Mouse (Mus musculus): ENCODE results near the gene Fam169a.
"Not testable (repeated sequence)": the region's sequence is repeated elsewhere in the genome, so short reads cannot be mapped to it uniquely, and the experiment has no call there.

Fam169a gene

DNA sequence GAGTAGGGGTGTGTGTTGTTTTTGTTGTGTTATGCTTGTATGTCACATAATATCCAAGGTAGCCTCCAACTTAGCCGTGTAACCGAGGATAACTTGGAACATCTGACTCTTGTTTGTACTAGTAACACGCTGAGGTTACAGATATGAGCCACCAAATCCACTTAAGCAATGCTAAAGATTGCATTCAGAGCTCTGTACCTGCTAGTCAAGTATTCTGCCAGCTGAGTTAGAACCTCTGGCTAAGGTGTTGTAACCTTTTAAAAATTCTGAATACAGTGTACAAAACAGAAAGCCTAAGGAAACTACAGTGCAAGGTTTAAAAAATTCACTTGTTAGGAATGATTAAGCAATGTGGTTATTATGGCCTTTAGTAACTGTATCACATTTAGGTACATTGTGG, 13.5 kb downstream of the Fam169a start:
- DNase-seq, result no peak

GRCm38 (mm10) chr13:97082432-97082831, 15.3 kb downstream of the Fam169a start:
- no peak for DNase-seq

DNA sequence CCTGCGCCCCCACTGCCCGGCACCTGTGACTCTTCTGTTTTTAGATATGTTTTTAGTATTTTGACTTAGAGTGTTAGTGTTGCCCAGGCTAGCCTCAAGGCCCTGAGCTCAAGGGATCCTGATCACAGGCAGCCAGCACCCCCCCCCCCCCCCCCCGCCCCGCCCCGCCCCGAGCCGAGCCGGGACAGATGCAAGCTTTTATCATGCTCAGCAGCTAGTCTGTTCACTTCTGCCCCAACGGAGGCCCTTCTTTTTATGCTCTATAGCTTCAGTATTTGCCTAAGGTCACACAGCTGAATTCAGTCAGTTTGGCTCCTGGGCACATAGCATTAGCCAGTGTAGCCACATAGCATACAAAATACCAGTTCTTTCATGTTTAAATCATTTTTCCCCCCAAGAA, 19.2 kb downstream of the Fam169a start:
- no peak for DNase-seq

DNA sequence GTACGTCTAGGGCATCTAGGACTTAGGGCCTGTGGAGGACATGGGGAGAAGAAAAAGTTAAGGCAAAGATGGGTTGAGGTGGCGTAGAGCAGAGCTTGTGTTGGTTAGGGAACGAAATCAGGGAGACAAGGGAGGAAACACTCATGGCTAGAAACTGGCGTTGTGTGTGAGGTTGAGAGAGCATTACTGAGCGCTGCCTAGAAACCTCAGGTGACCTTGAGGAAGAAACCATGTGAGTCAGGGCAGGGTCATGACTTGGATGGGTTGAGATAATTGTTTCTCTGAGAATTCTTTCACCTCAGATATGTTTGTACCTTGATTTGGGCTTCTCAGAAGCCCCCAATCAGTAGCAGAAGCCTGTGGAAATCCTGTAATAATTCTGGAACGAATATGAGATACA, 20.3 kb downstream of the Fam169a start:
- no peak for DNase-seq

- DNase-seq, result no peak
These were observed 21.1 kb downstream of the Fam169a start for GRCm38 (mm10) chr13:97088183-97088582.

DNA sequence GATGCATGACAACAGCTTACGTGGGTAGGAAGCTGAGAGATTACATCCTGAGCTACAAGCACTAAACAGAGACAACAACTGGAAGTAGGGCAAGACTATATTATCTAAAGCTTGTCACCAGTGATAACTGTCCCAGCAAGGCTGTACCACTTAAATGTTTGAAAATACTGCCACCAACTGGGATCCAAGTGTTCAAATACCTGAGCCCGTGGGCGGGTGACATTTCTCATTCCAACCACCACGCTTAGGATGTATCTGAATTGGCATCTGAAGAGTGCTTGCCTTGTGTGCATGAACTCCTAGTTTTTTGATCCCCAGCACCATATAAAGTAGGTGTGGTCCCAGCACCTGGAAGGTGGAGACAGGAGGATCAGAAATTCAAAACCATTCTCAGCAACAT, 28.6 kb downstream of the Fam169a start:
- DNase-seq, result no peak

DNA sequence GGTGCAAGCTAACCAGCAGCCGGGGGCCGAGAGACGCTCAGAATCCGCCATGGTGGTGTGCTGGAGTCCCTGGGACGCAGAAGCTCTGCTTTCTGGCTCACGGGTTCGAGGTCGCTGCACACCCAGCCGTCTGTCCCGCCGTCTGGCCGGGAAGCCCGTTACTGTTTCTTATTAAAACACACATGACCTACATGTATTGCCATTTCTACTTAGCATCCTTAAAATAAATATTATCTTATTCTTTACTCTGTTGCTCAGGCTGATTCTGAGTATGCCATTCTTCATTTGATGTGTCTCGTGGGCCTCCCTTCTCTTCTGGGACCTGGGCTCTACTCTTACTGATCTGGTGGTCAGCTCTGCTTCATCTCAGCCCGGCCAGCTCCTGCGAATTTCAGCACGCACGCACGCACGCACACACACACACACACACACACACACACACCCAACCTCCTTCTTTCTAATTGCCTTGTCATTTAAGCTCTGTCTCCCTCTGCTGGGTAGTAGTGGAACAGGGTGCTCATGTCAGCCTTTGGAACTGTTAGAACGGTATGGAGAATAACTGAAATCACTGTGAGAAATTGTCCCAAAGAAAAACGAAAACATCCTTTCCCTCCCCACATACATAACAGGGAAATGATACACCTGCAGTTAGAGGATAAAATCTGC, 32.2 kb downstream of the Fam169a start, which contains the start of gene Gm6169:
Gm6169 (minus strand) TSS at position 51 of the 666 bp plus-strand sequence.
- DNase-seq, result peak; percentile 27

DNA sequence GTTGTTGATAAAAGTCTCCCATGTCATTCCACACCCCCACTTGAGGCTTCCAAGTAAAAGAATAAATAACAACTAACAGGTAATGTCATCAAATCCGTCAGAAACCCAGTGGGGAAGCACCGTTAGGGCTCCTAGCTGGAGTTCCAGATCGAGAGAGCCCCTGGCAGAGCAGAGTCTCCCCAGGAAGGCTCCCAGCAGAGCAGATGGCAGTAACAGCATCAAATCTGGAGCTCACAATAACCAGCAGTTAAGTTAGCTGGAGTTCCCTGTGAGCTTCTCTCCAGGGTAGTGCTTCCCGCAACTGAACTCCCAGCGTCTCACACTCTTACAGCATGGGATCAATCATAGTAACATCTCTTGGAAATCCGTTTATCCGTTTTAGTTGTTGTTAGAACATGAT, 37.9 kb downstream of the Fam169a start:
- DNase-seq, result no peak

GRCm38 (mm10) chr13:97107721-97108120, 40.6 kb downstream of the Fam169a start:
- DNase-seq, result not testable (repeated sequence)

DNA sequence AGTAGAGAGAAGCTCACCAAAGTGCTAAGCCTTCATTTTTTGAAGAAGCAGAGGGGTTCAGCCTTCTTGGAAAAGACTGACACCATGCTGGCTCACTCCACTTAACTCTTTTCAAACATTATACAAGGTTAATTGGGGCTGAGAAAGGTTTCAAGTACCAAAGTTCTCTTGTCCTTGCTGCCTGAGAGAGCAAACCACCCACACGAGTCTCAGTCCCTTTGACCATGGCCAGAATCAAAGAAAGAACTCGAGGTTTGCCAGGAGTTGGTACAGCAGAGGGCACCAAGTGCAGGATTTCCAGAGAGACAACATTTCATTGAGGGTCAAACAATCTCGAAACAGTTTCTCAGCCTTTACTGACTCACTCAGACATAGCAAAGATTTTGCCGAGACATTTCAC, 42.0 kb downstream of the Fam169a start:
- DNase-seq, result no peak

DNA sequence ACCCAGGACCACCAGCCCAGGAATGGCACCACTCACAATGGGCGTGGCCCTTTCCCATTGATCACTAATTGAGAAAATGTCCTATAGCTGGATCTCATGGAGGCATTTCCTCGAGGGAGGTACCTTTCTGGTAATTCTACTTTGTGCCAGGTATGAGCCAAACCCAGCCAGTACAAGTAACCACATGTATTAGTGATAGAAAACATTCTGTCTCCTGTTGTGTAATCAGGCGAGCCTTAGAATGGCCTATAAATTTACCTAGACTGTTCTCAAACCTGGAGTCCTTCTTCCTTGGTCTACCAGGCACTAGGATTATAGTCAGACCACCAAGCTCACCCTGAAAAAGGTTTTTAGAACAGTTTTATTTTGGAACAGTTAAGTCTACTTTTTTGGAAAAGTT, 54.3 kb downstream of the Fam169a start:
- no peak for DNase-seq

- not testable (repeated sequence) for DNase-seq
These were observed 62.6 kb downstream of the Fam169a start for GRCm38 (mm10) chr13:97129654-97130053.

DNA sequence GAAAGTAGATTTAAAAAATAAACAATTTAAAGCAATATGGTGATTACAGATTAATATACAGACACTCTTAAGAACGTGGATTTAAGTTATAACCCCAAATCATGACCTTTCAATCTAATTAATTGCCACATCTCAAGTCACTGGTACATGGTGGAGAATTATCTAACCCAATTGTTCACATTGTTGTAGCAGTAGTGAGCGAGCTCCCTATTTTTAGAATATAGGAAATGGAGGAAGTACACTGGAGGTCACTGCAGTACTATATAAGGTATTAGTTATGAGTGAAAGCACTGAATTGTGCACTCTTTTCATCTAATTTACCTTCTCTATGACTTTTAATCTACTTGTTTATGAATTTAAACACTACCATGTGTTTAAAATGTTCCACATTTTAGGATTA, 63.3 kb downstream of the Fam169a start:
- DNase-seq, result not testable (repeated sequence)

DNA sequence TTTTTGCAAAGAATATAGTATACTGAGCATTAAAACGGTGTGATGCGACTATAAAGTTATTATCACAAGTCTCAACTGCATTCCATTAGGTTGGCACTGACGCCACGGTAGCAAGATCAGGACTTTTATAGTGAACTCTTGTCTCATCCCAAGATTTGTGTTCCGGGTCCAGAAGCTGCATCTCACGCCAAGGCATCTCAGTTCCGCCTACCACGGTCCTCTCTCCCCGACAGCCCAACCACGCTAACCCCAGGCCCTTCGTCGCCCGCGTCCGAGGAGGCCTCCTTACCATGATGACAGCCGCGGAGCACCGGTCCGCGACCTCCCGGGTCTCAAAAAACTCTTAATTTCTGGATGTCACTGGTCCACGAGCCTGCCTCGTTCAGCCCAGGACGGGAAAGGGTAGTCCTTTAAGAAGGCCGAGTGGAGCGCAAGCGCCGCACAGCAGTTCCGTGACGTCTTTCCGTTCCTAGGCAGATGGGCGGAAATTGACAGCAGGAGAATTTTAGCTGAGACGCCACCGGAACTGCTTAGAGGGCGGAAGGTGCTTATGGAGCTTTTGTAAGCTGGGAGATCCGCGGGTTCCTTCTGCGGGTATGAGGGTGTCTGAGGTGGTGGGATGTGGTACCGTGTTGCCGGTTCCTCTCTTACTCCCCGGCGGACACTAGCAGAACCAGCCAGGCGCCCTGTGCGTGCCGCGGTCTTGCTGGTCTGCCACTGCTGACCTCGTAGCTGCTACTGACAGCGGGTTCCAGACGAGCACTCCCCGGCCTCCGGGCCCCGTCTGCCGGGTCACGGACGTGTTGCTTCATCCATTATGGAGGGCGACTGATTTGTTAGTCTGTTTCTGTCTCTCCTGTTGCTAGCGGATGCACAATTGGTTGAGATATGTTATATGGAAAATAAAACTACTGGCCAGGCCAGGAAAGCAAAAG, 70.6 kb downstream of the Fam169a start, which contains the start of the genes Gfm2 and Nsa2:
Gfm2 (plus strand) TSS at position 472 of the 935 bp plus-strand sequence.
Nsa2 (minus strand) TSS at position 472 of the 935 bp plus-strand sequence.
- DNase-seq, result peak; percentile 90

- not testable (repeated sequence) for DNase-seq
These were observed 71.4 kb downstream of the Fam169a start for GRCm38 (mm10) chr13:97138404-97138931.

- no peak for DNase-seq
These were observed 75.2 kb downstream of the Fam169a start for GRCm38 (mm10) chr13:97142321-97142720.

GRCm38 (mm10) chr13:97145834-97146233, 78.7 kb downstream of the Fam169a start:
- DNase-seq, result peak; percentile 32

DNA sequence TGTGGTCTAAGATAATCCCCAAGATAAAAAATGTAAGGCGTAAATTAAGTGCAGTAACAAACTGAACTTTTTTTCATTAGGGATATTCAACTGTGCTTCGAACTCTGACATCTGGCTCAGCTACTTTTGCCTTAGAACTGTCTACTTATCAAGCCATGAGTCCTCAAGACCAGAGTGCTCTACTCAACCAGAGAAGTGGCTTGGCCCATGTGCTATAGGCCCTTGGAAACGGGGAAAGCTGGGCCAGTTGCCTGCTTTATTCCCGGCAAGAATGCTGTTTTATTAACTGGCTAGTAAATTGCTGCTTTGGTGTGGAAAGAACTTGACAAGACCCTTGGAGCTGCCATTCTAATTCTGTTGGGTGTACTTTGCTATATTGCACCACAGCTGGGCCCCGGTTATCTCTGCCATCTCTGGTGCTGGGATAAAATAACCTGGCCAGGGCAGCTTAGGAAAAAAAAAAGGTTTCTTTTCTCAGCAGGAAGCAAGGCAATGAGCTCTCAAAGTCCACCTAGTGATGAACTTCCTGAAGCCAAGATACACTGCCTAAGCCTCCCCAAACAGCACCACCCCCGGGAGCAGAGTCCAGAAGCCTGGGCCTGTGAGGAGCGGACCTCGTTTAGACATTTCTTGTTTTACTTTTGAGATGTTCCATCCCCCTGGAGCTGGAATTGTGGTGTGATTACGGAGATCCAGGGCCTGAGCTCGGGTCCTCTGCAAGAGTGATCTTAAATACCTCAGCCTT, 108.6 kb downstream of the Fam169a start:
- no peak for DNase-seq

GRCm38 (mm10) chr13:97176731-97177130, 109.6 kb downstream of the Fam169a start:
- DNase-seq, result no peak

GRCm38 (mm10) chr13:97178943-97179342, 111.9 kb downstream of the Fam169a start:
- no peak for DNase-seq

- DNase-seq, result no peak
These were observed 113.2 kb downstream of the Fam169a start for GRCm38 (mm10) chr13:97180113-97180828.
